Mouse (Mus musculus) olfactory bulb, adult 2 months (tissue): ENCODE measurements around the gene Ccnjl.

Experiments used
- CTCF ChIP-seq: fragments of 200-500 bp; IDR thresholded peaks from 2 replicates; pipeline ENCODE4 v1.5.1; 2012; ENCODE audit warnings: low read depth, mild to moderate bottlenecking, low read length, moderate library complexity; ENCODE audit not compliant: insufficient read depth
- POLR2A ChIP-seq: fragments of 200-500 bp; IDR thresholded peaks from 2 replicates; pipeline ENCODE4 v1.6.1; 2012; ENCODE audit warnings: mild to moderate bottlenecking, low read depth, low read length, moderate library complexity; ENCODE audit not compliant: insufficient read depth

- TF ChIP-seq CTCF (no peak), POLR2A (no peak)
Measured at GRCm38 (mm10) chr11:43565852-43566251, 37.3 kb downstream of the Ccnjl start.
